Mouse (Mus musculus): ENCODE measurements around the gene Smurf1. TPM values are rescaled to one million over a fixed set of nuclear protein-coding genes. Genes with fewer than 3 reads are reported as not detected.
A peak's percentile ranks its signal among the peaks of the same experiment; 100 is the strongest.

The Smurf1 gene
- total RNA-seq, 1 experiment, result 17.9 TPM

DNA sequence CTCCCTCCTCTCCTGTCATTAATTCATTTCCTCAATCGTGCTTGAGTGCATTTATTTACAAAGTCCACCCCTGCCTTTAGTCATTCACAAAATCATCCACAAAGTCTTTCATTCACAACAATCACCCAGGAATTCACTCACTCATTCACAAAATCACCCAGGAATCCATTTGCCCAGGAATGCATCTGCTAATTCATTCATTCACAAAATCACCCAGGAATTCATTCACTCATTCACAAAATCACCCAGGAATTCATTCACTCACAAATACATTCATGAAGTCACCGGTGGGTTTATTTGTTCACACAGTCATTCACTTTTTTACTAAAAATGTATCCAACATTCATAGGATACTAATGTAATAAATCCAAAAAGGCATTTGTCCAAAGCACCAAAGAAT, 24.4 kb upstream of the Smurf1 start:
- in situ Hi-C loops (cut with MboI; ENCODE audit: low sequenced_read_pairs in 2 of 2, unreplicated experiment in 2 of 2), result loop anchor here in 1 of 2 experiments (25.0 kb wide), 1 partner anchor 128 kb away; no protein-coding TSS in a partner anchor
- DNase-seq (ENCODE audit: low read depth, low spot score), result no peak
- Histone ChIP-seq H3K27ac (ENCODE audit: insufficient read depth, low read depth, low read length, poor library complexity, severe bottlenecking) (no peak overlapping the region), H3K9ac (ENCODE audit: insufficient read depth, low read depth, low read length, poor library complexity, severe bottlenecking) (no peak overlapping the region), H3K9me3 (ENCODE audit: control insufficient read depth, insufficient read depth, low read depth, low read length) (no peaks in the 10 kb centered on the region), H3K36me3 (ENCODE audit: control insufficient read depth, insufficient read depth, low read length, poor library complexity, severe bottlenecking) (no peaks in the 10 kb centered on the region), H3K4me1 (ENCODE audit: control insufficient read depth in 2 of 2, insufficient read depth in 2 of 2, low read length in 2 of 2, poor library complexity in 1 of 2) (peaks cover 0 to 8% of the 10 kb centered on the region in 2 experiments; a peak in 2 of 4 replicates), H3K4me3 (ENCODE audit: insufficient read depth in 1 of 2, low read depth in 1 of 2, low read length in 2 of 2, poor library complexity in 1 of 2, severe bottlenecking in 1 of 2) (no peak overlapping the region)
- TF ChIP-seq ZNF384 (IDR thresholded peaks at IDR 0.05; ENCODE audit: low read depth, low read length) (no peak), MAFK (IDR thresholded peaks at IDR 0.05; ENCODE audit: insufficient read depth, low read depth, low read length) (no peak)

DNA sequence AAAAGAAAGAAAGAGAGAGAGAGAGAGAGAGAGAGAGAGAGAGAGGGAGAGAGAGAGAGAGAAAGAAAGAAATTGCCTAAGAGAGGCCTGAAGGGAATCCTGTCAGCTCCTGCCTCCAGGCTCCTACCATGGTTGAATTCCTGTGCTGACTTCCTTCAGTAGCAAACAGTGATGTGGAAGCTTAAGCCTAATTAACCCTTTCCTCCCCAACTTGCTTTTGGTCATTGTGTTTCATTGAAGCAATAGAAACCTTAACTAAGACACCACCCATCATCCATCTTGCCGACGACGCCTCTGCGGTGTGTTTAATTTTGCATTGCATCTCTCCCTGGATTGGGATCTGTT, 23.4 kb upstream of the Smurf1 start:
- peaks cover 0 to 8% of the 10 kb centered on the region in 2 experiments; a peak in 2 of 4 replicates for H3K4me1 ChIP-seq (ENCODE audit: control insufficient read depth in 2 of 2, insufficient read depth in 2 of 2, low read length in 2 of 2, poor library complexity in 1 of 2)
- no peak overlapping the region for H3K4me3 ChIP-seq (ENCODE audit: insufficient read depth in 1 of 2, low read depth in 1 of 2, low read length in 2 of 2, poor library complexity in 1 of 2, severe bottlenecking in 1 of 2)
- in situ Hi-C loops (cut with MboI; ENCODE audit: low sequenced_read_pairs in 2 of 2, unreplicated experiment in 2 of 2), result loop anchor here in 1 of 2 experiments (25.0 kb wide), 1 partner anchor 127 kb away; no protein-coding TSS in a partner anchor
- no peaks in the 10 kb centered on the region for H3K9me3 ChIP-seq (ENCODE audit: control insufficient read depth, insufficient read depth, low read depth, low read length)
- H3K36me3 ChIP-seq (ENCODE audit: control insufficient read depth, insufficient read depth, low read length, poor library complexity, severe bottlenecking), result no peaks in the 10 kb centered on the region
- H3K27ac ChIP-seq (ENCODE audit: insufficient read depth, low read depth, low read length, poor library complexity, severe bottlenecking), result no peak overlapping the region
- no peak for TF ChIP-seq HCFC1 (IDR thresholded peaks at IDR 0.05; ENCODE audit: borderline replicate concordance, insufficient read depth, low read length)
- no peak for TF ChIP-seq CHD2 (IDR thresholded peaks at IDR 0.05; ENCODE audit: low read depth, low read length)
- TF ChIP-seq ZC3H11A (IDR thresholded peaks at IDR 0.05; ENCODE audit: borderline replicate concordance, low read depth, low read length), result no peak
- no peak for TF ChIP-seq ZNF384 (IDR thresholded peaks at IDR 0.05; ENCODE audit: low read depth, low read length)
- no peak for TF ChIP-seq MAFK (IDR thresholded peaks at IDR 0.05; ENCODE audit: insufficient read depth, low read depth, low read length)
- no peak for DNase-seq (ENCODE audit: low read depth, low spot score)
- no peak overlapping the region for H3K9ac ChIP-seq (ENCODE audit: insufficient read depth, low read depth, low read length, poor library complexity, severe bottlenecking)

DNA sequence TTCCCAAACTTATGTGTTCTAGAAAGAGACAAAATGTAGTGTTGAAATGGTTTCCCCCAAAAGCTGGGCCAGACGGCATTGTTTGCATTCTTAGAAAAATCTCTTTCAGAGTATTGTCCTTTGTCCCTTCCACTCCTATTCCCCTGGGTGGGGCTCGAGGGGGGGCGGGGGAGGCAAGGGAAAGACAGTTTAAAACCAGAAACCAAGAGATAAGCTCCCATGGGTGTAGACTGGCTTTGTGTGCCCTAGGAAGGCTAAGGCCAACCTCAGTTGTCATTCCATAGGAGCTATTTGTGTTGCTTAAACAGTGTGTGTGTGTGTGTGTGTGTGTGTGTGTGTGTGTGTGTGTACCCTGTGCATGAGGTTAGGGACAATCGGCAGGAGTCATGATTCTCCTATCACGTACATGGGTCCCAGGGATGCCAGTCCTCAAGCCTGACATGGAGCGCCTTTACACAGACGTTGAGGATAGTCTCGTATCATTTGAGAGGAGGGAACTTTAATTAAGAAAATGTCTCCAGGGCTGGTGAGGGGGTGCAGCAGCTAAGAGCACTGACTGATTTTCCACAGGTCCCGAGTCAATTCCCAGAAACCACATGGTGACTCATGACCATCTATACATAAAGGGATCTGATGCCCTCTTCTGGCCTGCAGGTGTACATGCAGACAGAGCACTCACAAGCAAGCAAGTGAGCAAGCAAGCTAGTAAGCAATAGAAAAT, 22.9 kb upstream of the Smurf1 start:
- DNase-seq (ENCODE audit: low read depth, low spot score), result peak; percentile 49
- no peak overlapping the region; the same call in 1 of the 2 replicates for H3K9ac ChIP-seq (ENCODE audit: insufficient read depth, low read depth, low read length, poor library complexity, severe bottlenecking)
- no peak overlapping the region for H3K4me3 ChIP-seq (ENCODE audit: insufficient read depth in 1 of 2, low read depth in 1 of 2, low read length in 2 of 2, poor library complexity in 1 of 2, severe bottlenecking in 1 of 2)
- TF ChIP-seq HCFC1 (IDR thresholded peaks at IDR 0.05; ENCODE audit: borderline replicate concordance, insufficient read depth, low read length) (no peak), CHD2 (IDR thresholded peaks at IDR 0.05; ENCODE audit: low read depth, low read length) (no peak), MAFK (IDR thresholded peaks at IDR 0.05; ENCODE audit: insufficient read depth, low read depth, low read length) (no peak), ZC3H11A (IDR thresholded peaks at IDR 0.05; ENCODE audit: borderline replicate concordance, low read depth, low read length) (no peak; the same call in 1 of the 2 replicates)
- in situ Hi-C loops (cut with MboI; ENCODE audit: low sequenced_read_pairs in 2 of 2, unreplicated experiment in 2 of 2), result loop anchor here in 1 of 2 experiments (25.0 kb wide), 1 partner anchor 126 kb away; no protein-coding TSS in a partner anchor
- no peak overlapping the region for H3K27ac ChIP-seq (ENCODE audit: insufficient read depth, low read depth, low read length, poor library complexity, severe bottlenecking)
- H3K4me1 ChIP-seq (ENCODE audit: control insufficient read depth in 2 of 2, insufficient read depth in 2 of 2, low read length in 2 of 2, poor library complexity in 1 of 2), result peaks cover 0 to 8% of the 10 kb centered on the region in 2 experiments; a peak in 2 of 4 replicates
- no peaks in the 10 kb centered on the region for H3K9me3 ChIP-seq (ENCODE audit: control insufficient read depth, insufficient read depth, low read depth, low read length)
- no peaks in the 10 kb centered on the region for H3K36me3 ChIP-seq (ENCODE audit: control insufficient read depth, insufficient read depth, low read length, poor library complexity, severe bottlenecking)

DNA sequence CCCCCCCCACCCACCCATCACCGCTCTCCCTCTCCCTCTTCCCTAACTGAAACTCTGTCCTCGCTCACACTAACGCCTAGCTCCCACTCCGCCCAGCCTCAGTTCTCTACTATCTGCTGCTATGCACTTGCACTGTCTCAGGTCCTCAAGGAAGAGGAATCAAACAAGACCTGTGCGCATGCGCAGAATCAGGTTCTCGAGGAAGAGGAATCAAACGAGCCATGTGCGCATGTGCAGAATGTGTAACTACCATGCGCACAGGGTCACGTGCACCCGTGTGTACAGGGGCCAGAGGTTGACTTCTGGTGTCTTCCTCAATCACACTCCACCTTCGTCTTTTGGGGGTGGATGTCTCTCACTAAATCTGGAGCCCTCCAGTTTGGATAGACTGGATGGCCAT, 21.9 kb upstream of the Smurf1 start:
- Histone ChIP-seq H3K27ac (ENCODE audit: insufficient read depth, low read depth, low read length, poor library complexity, severe bottlenecking) (no peak overlapping the region), H3K9me3 (ENCODE audit: control insufficient read depth, insufficient read depth, low read depth, low read length) (no peaks in the 10 kb centered on the region), H3K9ac (ENCODE audit: insufficient read depth, low read depth, low read length, poor library complexity, severe bottlenecking) (no peak overlapping the region), H3K4me1 (ENCODE audit: control insufficient read depth in 2 of 2, insufficient read depth in 2 of 2, low read length in 2 of 2, poor library complexity in 1 of 2) (peaks cover 0 to 8% of the 10 kb centered on the region in 2 experiments; a peak in 2 of 4 replicates), H3K4me3 (ENCODE audit: insufficient read depth in 1 of 2, low read depth in 1 of 2, low read length in 2 of 2, poor library complexity in 1 of 2, severe bottlenecking in 1 of 2) (no peak overlapping the region), H3K36me3 (ENCODE audit: control insufficient read depth, insufficient read depth, low read length, poor library complexity, severe bottlenecking) (no peaks in the 10 kb centered on the region)
- in situ Hi-C loops (cut with MboI; ENCODE audit: low sequenced_read_pairs in 2 of 2, unreplicated experiment in 2 of 2), result loop anchor here in 1 of 2 experiments (25.0 kb wide), 1 partner anchor 125 kb away; no protein-coding TSS in a partner anchor
- TF ChIP-seq MAFK (IDR thresholded peaks at IDR 0.05; ENCODE audit: insufficient read depth, low read depth, low read length) (no peak), CHD2 (IDR thresholded peaks at IDR 0.05; ENCODE audit: low read depth, low read length) (no peak), ZNF384 (IDR thresholded peaks at IDR 0.05; ENCODE audit: low read depth, low read length) (no peak), HCFC1 (IDR thresholded peaks at IDR 0.05; ENCODE audit: borderline replicate concordance, insufficient read depth, low read length) (no peak), ZC3H11A (IDR thresholded peaks at IDR 0.05; ENCODE audit: borderline replicate concordance, low read depth, low read length) (no peak)
- DNase-seq (ENCODE audit: low read depth, low spot score), result no peak

Measured in ES-E14 (cell line).